Mouse (Mus musculus): ENCODE data around the gene Ralbp1. TPM values are rescaled to one million over a fixed set of nuclear protein-coding genes. Genes with fewer than 3 reads are reported as not detected.

The Ralbp1 gene
- polyA plus RNA-seq, 2 experiments = 44.2 to 132 TPM

- ATAC-seq (ENCODE audit: low FRiP score, low read depth) (peak; percentile 44; the same call in 1 of the 2 replicates), DNase-seq (ENCODE audit: low spot score) (no peak)
- Histone ChIP-seq H3K9me3 (ENCODE audit: control insufficient read depth, low read length) (0 out of 2 replicates have a peak, but pooled peaks cover 9% of the 10 kb centered on the region), H3K27me3 (ENCODE audit: control insufficient read depth, insufficient read depth, low read length) (no peaks in the 10 kb centered on the region), H3K4me1 (ENCODE audit: control insufficient read depth, insufficient read depth, low read length) (peaks cover 9% of the 10 kb centered on the region), H3K4me2 (replicated peaks; ENCODE audit: low read depth, low read length, severe bottlenecking) (peak overlapping the region; percentile 31), H3K4me3 (replicated peaks; ENCODE audit: low read length) (no peak overlapping the region), H3K36me3 (ENCODE audit: control insufficient read depth, insufficient read depth, low read length) (no peaks in the 10 kb centered on the region), H3K9ac (ENCODE audit: low read depth, low read length, severe bottlenecking) (0 out of 2 replicates have a peak overlapping the region, but pooled peaks have one; percentile 2), H3K27ac (replicated peaks; ENCODE audit: low read depth, low read length) (peak overlapping the region; percentile 43; the same call in 1 of the 2 replicates)
- 47% methylated on average over 11 of the region's 11 CpGs for WGBS
- no peak for TF ChIP-seq POLR2A (IDR thresholded peaks at IDR 0.05; ENCODE audit: borderline replicate concordance, extremely low read depth, insufficient read depth, insufficient read length)
Measured at GRCm38 (mm10) chr17:65906895-65907401, 21.4 kb upstream of the Ralbp1 start.

GRCm38 (mm10) chr17:65906313-65906894 is 20.8 kb upstream of the Ralbp1 start:
- no peak for TF ChIP-seq POLR2A (IDR thresholded peaks at IDR 0.05; ENCODE audit: borderline replicate concordance, extremely low read depth, insufficient read depth, insufficient read length)
- WGBS = 17% methylated on average over 11 of the region's 12 CpGs
- 0 out of 2 replicates have a peak overlapping the region, but pooled peaks have one; percentile 3 for H3K27ac ChIP-seq (replicated peaks; ENCODE audit: low read depth, low read length)

GRCm38 (mm10) chr17:65905241-65905640 is 19.6 kb upstream of the Ralbp1 start:
- no peak for ATAC-seq (ENCODE audit: low FRiP score, low read depth)

More at GRCm38 (mm10) chr17:65906313-65906894, 20.8 kb upstream of the Ralbp1 start:
- Histone ChIP-seq H3K36me3 (ENCODE audit: control insufficient read depth, insufficient read depth, low read length) (no peaks in the 10 kb centered on the region), H3K9me3 (ENCODE audit: control insufficient read depth, low read length) (0 out of 2 replicates have a peak, but pooled peaks cover 9% of the 10 kb centered on the region), H3K4me3 (replicated peaks; ENCODE audit: low read length) (no peak overlapping the region), H3K9ac (ENCODE audit: low read depth, low read length, severe bottlenecking) (no peak overlapping the region), H3K4me1 (ENCODE audit: control insufficient read depth, insufficient read depth, low read length) (peaks cover 9% of the 10 kb centered on the region), H3K27me3 (ENCODE audit: control insufficient read depth, insufficient read depth, low read length) (no peaks in the 10 kb centered on the region), H3K4me2 (replicated peaks; ENCODE audit: low read depth, low read length, severe bottlenecking) (peak overlapping the region; percentile 31)
- no peak for ATAC-seq (ENCODE audit: low FRiP score, low read depth)
- DNase-seq (ENCODE audit: low spot score) = no peak

GRCm38 (mm10) chr17:65903826-65904225 is 18.2 kb upstream of the Ralbp1 start:
- DNase-seq (ENCODE audit: low spot score) (no peak), ATAC-seq (ENCODE audit: low FRiP score, low read depth) (no peak)
- Histone ChIP-seq H3K4me2 (replicated peaks; ENCODE audit: low read depth, low read length, severe bottlenecking) (no peak overlapping the region), H3K36me3 (ENCODE audit: control insufficient read depth, insufficient read depth, low read length) (no peaks in the 10 kb centered on the region), H3K9me3 (ENCODE audit: control insufficient read depth, low read length) (0 out of 2 replicates have a peak, but pooled peaks cover 9% of the 10 kb centered on the region), H3K4me1 (ENCODE audit: control insufficient read depth, insufficient read depth, low read length) (peaks cover 9% of the 10 kb centered on the region), H3K9ac (ENCODE audit: low read depth, low read length, severe bottlenecking) (no peak overlapping the region), H3K27me3 (ENCODE audit: control insufficient read depth, insufficient read depth, low read length) (no peaks in the 10 kb centered on the region), H3K4me3 (replicated peaks; ENCODE audit: low read length) (no peak overlapping the region), H3K27ac (replicated peaks; ENCODE audit: low read depth, low read length) (no peak overlapping the region)
- TF ChIP-seq POLR2A (IDR thresholded peaks at IDR 0.05; ENCODE audit: borderline replicate concordance, extremely low read depth, insufficient read depth, insufficient read length) = no peak
- WGBS = 92% methylated on average over 8 of the region's 8 CpGs

More at GRCm38 (mm10) chr17:65905241-65905640, 19.6 kb upstream of the Ralbp1 start:
- Histone ChIP-seq H3K36me3 (ENCODE audit: control insufficient read depth, insufficient read depth, low read length) (no peaks in the 10 kb centered on the region), H3K9me3 (ENCODE audit: control insufficient read depth, low read length) (0 out of 2 replicates have a peak, but pooled peaks cover 9% of the 10 kb centered on the region), H3K9ac (ENCODE audit: low read depth, low read length, severe bottlenecking) (no peak overlapping the region), H3K4me3 (replicated peaks; ENCODE audit: low read length) (no peak overlapping the region), H3K27ac (replicated peaks; ENCODE audit: low read depth, low read length) (no peak overlapping the region), H3K4me2 (replicated peaks; ENCODE audit: low read depth, low read length, severe bottlenecking) (no peak overlapping the region), H3K27me3 (ENCODE audit: control insufficient read depth, insufficient read depth, low read length) (no peaks in the 10 kb centered on the region), H3K4me1 (ENCODE audit: control insufficient read depth, insufficient read depth, low read length) (peaks cover 9% of the 10 kb centered on the region)
- 72% methylated on average over 14 of the region's 14 CpGs for WGBS
- no peak for DNase-seq (ENCODE audit: low spot score)
- no peak for TF ChIP-seq POLR2A (IDR thresholded peaks at IDR 0.05; ENCODE audit: borderline replicate concordance, extremely low read depth, insufficient read depth, insufficient read length)

GRCm38 (mm10) chr17:65903011-65903410 is 17.4 kb upstream of the Ralbp1 start:
- Histone ChIP-seq H3K9ac (ENCODE audit: low read depth, low read length, severe bottlenecking) (no peak overlapping the region), H3K36me3 (ENCODE audit: control insufficient read depth, insufficient read depth, low read length) (no peaks in the 10 kb centered on the region), H3K9me3 (ENCODE audit: control insufficient read depth, low read length) (0 out of 2 replicates have a peak, but pooled peaks cover 9% of the 10 kb centered on the region), H3K4me3 (replicated peaks; ENCODE audit: low read length) (no peak overlapping the region), H3K4me2 (replicated peaks; ENCODE audit: low read depth, low read length, severe bottlenecking) (no peak overlapping the region), H3K27ac (replicated peaks; ENCODE audit: low read depth, low read length) (no peak overlapping the region), H3K4me1 (ENCODE audit: control insufficient read depth, insufficient read depth, low read length) (peaks cover 9% of the 10 kb centered on the region), H3K27me3 (ENCODE audit: control insufficient read depth, insufficient read depth, low read length) (no peaks in the 10 kb centered on the region)
- ATAC-seq (ENCODE audit: low FRiP score, low read depth) (no peak), DNase-seq (ENCODE audit: low spot score) (no peak)
- TF ChIP-seq POLR2A (IDR thresholded peaks at IDR 0.05; ENCODE audit: borderline replicate concordance, extremely low read depth, insufficient read depth, insufficient read length) = no peak
- 100% methylated on average over 1 of the region's 1 CpGs for WGBS

All from limb, embryonic 14.5 days (tissue).